Comparison of ENCODE assay signal across 15 mouse cellular contexts in the genomic region with DNA sequence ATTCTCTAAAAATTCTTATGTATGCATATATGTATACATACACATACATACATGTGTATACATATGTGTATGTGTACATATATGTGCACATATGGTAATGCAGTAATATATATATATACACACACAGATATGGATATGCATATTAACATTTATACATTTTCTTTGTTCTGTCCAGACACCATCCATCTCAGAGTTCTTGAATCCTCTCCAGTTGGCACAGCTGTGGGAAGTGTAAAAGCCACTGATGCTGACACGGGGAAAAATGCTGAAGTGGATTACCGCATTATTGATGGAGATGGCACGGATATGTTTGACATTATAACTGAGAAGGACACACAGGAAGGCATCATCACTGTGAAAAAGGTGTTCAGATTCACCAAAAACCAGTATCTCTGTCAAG.
"Had no signal": no experiment of that assay in that cellular context is flagged by ENCODE, and none has a peak within 500 bp of the region (broad histone marks: within the 10 kb centered on the region; RNA-seq: fewer than 3 reads in every experiment).

No protein-coding gene starts in this region.

- H3K27me3 ChIP-seq: liver, embryonic 15.5 days; midbrain, embryonic 15.5 days had no signal

- H3K27ac ChIP-seq: kidney, postnatal 0 days; limb, embryonic 10.5 days; liver, embryonic 15.5 days; midbrain, embryonic 15.5 days had no signal

- ATAC-seq: lung, postnatal 0 days; midbrain, embryonic 15.5 days had no signal

- H3K4me3 ChIP-seq: limb, embryonic 10.5 days; liver, embryonic 15.5 days; midbrain, embryonic 15.5 days had no signal

- H3K4me1 ChIP-seq: limb, embryonic 10.5 days; liver, embryonic 15.5 days; midbrain, embryonic 15.5 days had no signal

- H3K9me3 ChIP-seq: limb, embryonic 10.5 days; liver, embryonic 15.5 days; midbrain, embryonic 15.5 days had no signal

- H3K9ac ChIP-seq: liver, embryonic 15.5 days; midbrain, embryonic 15.5 days had no signal

- H3K36me3 ChIP-seq: limb, embryonic 10.5 days; liver, embryonic 15.5 days; midbrain, embryonic 15.5 days had no signal

- DNase-seq: kidney, adult 9 months; kidney, postnatal 4 days; lung, adult 2 months; lung, postnatal 36 days; retina, postnatal 1 day; right cerebral cortex, postnatal 4 days; spleen, adult 18-20 months; thymus, adult 18-20 months; thymus, postnatal 14 days had no signal

- H3K4me2 ChIP-seq: liver, embryonic 11.5 days; liver, embryonic 15.5 days; midbrain, embryonic 15.5 days had no signal
